Mouse (Mus musculus) urinary bladder, postnatal 4 days (tissue): ENCODE results near the gene Tmem269.
A peak's percentile ranks its signal among the peaks of the same experiment; 100 is the strongest.

Experiments
- DNase-seq, 2 experiments: peaks; one replicate each; pipeline ENCODE4 v3.0.0; 2021 to 2022; ENCODE audit warnings: low spot score in 2 of 2

Tmem269 gene

DNA sequence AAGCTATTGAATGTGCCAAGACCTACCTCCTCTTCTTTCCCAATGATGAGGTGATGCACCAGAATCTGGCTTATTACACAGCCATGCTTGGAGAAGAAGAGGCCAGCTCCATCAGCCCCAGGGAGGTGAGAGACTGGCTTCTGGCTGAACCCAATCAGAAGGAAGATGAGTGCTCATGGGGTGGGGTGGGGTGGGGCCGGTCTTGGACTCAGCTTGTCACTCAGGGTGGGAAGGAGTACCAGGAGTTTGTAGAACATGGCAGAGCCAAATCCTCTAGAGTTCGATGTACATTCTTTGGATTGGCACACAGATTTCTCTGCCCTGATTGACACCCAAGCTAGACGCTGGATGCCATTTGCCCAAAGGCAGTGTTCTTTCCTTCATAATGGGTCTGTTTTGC is 20.6 kb upstream of the Tmem269 start:
- DNase-seq, result no peak

DNA sequence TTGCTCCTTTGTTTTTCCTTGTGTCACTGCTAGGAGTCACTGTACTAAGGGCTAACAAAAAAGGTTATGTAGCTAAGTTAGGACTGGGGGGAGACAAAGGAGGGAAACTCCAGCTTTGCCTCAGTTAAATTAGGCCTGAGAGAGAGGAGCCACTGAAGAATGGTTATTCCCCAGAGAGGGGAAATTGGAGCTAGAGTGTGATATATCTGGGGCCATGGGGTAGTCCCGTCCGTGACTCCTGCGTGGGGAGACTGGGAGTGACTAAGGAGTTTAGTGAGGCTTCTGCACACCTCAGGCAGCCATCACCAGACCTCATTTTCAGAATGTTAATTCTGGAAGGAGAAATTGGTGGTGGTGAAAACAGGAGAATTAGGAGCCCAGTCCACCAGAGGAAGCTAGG is 16.3 kb upstream of the Tmem269 start:
- no peak for DNase-seq

DNA sequence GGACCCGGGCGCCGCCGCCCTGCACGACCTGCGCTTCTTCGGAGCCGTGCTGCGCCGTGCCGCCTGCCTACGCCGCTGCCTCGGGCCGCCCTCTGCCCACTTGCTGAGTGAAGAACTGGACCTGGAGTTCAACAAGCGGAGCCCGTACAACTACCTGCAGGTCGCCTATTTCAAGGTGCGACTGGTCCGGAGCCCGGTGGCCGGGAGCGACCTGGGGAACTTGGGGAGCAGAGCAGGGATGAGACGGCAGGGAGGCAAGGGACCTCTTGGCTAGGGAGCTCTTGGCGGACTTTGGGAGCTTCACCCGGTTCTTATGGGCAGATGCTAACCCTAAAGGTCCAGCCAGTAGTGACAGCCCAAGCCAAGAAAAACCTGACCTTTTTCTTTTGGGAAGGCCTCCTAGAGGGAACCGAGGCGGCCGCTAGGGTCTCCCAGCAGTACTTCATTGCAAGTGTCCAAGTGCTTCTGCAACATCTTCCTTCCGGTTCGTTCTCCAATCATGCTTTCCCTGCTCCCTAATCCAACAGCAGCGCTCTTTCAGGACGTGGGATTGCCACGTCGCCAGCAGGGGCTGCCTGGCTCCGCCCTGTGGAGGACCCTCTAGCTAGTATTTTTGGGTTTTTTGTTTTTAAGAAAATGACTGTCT is 15.4 kb upstream of the Tmem269 start:
- peak in 1 of 2 experiments; percentile 40 for DNase-seq

DNA sequence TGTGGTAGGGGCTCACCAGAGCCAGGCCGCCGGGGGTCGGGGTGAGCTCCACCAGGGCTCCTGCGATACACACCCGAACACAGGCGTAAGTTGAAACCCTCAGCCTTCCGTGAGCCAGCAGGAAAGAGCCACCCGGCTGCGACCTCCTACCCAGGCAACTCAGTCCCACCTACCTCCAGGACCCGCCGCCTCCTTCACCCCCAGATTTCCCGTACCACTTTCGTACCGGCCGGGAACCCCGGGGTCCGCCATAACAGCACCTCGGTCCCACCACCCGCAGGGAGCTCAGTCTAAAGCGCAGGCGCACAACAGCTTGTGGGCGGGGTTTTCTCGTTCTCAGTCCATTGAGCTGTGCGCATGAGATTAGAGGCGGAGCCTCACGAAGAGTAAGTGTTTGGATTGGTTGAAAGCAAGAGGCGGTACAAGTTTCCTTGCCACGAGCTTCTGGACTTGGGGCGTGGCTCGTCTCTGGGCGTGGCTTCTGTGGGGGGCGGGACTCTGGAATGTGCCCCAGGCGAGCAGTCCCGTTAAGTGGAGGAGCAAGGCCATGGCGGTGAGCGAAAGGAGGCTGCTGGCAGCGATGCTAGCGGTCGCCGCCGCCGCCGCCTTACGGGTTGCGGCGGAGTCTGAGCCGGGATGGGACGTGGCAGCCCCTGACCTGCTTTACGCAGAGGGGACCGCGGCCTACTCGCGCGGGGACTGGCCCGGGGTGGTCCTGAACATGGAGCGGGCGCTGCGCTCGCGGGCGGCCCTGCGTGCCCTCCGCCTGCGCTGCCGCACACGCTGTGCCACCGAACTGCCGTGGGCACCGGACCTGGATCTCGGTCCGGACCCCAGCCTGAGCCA is 14.6 kb upstream of the Tmem269 start, which contains the start of the genes AU022252 and P3h1:
Gene AU022252 (minus strand): TSS at position 303 of the 846 bp plus-strand sequence.
Gene P3h1 (plus strand): TSS at position 506 of the 846 bp plus-strand sequence.
- DNase-seq, result peak; percentile 97 to 99

DNA sequence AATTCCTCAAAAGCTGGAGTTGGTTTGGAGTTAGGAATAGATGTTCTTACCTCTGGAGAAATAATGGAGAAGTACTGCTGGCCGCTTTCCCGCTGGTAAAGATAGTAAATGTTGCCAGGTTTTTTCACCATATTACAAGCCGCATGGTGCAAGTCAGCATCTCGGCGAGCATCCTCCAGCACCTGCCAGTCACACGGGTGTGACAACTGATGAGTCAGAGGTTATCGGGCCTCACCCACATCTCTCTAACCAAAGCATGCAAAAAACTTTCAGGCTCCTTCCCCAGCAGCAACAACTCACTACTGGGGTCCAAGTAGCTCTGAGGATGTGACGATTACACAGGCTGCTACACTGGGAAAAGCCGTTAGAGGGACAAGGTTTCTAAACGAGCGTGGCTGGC is 8.7 kb upstream of the Tmem269 start:
- no peak for DNase-seq

DNA sequence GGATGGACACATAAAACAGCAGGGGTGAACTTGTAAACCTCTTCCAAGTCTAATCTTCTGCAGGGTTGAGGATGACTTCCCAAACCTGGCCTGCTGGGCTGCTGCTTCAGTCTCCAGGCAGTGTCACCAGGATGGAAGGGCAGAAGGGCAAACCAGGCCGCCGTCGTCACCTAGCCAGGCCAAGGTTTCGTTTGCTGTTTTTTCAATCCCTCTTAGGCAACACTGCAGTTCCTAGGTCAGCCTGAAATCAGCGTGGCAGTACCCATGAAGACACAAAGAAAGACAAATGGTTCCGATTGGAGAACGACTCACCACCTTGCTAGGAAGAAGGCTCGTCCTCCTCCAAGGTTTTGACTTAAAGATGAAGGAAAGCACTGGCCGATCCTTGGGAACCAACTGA is 7.7 kb upstream of the Tmem269 start:
- no peak for DNase-seq

DNA sequence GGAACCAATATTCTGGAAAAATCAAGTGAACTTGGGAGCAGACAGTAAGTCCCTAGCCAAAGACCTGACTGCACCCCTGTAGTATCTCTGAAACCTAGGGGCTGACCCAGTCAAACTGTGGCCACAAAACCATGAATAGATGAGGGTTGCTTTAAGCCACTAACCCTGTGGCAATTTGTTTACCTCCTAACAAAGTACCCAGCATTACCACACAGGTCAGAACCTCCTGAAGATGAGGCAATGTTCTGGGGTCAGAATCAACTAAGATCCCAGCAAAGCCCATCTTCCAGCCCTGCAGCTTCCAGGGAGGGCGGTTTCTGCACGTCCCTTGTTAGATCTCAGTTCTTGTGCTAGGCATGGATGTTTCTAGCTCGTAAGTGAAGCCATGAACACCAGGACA is 6.5 kb upstream of the Tmem269 start:
- DNase-seq, result no peak

DNA sequence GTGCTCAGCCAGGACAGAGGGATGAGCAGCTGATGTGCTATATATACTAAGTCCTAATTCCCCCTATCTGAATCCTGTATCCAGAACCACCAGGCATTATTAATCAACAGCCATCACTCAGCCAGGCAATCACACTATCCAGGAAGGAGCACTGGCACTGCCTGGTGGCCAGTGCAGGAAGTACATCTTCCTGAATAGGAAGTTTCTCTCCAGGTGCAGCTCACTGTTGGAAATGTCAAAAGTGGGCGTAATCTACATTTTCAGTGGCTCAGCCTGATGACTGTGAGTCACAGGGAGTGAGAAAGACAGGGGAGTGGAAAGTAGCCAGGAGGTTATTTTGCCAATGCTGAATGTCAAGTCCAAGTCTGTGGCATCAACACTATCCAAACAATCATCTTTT is 5.7 kb upstream of the Tmem269 start:
- no peak for DNase-seq

DNA sequence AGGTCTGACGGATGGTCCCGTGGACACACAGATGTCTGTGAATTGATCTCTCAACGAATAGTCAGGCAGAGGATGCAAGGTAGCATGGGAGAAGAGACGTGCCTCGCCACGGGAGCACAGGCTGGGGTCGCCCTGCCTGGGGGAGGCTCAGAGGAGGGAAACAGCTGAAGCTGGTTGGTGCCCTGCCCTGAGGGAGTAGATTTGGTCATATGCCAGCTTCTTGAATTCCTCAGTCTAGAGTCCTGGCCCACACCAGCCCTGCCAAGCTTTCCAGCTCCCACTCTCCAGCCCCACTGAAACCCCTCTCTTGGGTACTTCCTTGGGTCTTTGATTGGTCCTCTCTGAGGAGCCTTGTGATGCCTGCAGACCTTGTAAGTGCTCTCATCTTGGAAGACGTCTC is 1.4 kb downstream of the Tmem269 start:
- no peak for DNase-seq

DNA sequence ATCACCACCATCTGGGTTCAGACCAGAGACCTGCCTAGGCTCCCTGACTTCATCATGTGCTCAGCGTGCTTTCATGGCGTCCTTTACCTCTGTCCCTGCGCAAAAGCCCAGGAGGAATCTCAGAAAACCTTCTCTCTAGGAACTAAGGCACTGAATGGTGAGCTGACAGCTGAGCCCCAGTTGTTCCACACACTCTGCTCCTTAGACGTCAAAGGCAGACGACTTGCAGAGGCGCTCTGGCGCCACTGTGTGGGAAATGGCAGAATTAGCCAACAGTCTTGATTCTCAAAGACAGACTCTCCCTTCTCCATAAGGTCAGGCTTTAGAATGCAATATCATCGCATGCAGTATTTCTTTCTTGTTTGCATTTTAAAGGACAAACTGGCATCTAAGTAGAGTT is 13.3 kb downstream of the Tmem269 start:
- no peak for DNase-seq

DNA sequence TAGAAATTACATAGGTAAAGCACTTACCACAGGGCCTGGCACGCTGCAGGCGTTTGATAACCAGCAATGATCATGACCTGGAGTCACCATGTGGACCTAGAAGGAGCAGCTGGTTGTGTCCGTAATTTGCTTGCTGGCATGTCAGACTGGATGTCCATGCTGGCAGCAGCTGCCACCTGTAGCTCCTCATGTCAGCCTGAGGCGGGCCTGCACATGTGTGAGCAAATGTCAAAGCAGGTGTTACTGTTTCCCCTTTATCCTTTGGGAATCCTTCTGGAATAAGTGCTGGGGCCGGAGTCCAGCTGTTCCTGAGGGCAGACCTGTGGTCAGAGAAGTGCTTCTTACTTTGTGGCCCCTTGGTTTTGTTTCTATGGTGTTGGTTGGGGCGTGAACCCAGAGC is 19.9 kb downstream of the Tmem269 start:
- DNase-seq, result no peak

DNA sequence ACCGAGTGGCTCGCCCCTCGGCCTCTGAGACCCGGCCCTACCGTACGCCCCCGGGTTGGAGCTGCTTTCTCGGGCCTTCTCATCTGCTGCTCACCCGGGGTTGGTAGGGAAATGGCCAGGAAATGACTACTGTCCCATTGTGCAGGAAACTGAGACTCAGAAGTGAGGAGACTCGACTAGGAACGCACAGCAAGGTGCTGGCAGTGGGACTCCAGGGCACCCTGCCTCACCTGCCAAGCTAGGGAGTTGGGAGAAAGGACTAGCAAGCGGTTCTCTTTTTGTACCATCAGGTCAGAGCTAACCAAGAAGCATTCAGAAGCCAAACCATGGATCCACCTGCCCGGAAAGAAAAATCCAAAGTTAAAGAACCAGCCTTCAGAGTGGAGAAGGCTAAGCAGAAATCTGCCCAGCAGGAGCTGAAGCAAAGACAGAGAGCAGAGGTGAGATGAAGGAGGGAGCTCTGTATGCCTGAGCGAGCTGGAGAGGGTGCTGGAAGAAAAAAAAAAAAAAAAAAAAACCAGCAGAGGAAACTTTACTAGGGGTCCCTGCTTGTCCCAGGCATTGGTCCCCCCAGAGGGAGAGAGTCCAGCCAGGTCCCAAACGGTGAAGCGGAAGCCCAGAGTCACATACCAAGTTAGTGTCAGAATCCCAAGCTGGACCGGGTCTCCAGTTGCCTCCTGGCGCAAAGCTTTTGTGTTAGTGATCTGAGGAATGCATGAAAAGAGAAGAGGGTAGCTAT is 22.3 kb downstream of the Tmem269 start:
- DNase-seq, result no peak

DNA sequence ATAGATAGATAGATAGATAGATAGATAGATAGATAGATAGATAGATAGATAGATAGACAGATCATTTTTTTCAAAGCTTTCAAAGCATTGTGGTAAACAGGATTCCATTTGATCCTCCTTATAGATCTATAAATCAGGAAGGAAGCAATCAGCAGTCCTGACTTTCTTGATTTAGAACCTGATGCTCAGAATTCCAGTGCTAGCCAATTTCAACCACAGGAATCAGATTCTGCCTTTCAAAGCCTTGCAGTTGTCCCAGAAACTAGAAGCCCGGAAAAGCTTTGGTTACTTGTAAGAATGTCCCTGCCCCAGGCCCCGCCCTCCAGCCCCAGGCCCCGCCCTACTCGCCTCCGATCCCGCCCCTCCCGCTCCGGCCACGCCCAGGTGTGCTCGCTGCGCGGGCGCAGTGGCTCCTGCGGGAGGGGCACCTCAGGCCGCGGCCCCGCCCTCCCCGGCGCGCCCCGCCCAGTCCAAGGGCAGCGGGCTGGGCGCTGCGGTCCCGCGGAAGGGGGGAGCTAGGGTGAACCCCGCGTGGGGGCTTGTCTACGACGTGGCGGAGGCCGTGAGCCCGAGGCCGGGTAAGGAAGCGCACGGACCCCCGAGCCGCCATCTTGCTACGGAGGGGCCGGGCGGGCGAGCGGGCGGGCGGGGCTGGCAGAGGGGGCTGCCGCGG is 23.0 kb downstream of the Tmem269 start, which contains the start of gene Svbp:
Gene Svbp (plus strand): TSS at position 398 of the 673 bp plus-strand sequence.
- DNase-seq, result peak; percentile 85 to 93

DNA sequence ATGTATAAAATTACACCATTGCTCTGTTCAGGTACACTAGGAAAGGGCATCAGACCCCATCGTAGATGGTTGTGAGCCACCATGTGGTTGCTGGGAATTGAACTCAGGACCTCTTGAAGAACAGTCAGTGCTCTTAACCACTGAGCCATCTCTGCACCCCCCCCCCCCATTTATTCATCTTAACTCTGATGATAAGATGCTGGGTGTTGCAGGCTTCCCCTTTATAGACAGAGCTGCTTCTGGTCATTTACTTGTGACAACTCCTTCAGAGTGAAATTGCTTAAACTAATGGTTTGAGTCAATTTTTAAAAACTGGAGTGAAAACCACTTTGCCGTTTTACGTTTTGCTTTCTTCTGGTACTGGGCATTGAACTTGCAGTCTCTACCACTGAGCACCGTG is 25.3 kb downstream of the Tmem269 start:
- no peak for DNase-seq

DNA sequence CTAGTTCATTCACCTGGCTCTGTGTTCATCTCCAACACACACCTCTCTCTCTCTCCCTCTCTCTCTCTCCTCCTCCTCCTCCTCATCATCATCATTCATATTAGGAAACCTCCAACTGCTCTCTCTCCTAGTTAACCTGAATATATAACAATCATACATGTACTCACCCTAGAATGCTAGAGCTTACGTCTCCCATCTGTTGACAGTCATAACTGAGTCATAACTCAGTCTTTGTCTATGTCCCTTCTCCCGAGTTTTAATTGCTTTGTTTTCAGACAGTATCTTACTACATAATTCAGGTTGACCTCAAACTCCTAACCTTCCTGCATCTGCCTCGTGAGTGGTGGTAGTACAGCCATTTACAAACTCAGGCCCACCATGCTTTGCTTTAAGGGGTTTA is 26.7 kb downstream of the Tmem269 start:
- DNase-seq, result no peak

DNA sequence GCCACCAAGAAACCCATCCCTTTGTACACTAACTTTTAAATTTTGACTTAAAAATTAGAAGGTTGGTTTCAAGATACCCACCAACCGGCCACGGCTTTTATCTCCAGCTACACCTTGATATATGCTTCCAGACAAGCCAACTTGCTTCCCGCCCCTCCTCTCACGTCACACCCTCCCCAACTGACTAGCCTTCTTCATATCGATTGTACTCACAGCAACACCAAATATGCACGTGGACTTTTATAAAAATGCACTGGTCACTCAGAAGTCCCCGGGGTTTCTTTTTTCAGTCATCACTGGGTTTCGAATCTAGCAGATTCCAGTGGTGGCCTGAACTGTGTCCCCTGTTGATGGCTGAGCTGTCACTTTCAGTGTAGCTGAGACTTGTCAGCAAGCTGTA is 27.4 kb downstream of the Tmem269 start:
- DNase-seq, result no peak

DNA sequence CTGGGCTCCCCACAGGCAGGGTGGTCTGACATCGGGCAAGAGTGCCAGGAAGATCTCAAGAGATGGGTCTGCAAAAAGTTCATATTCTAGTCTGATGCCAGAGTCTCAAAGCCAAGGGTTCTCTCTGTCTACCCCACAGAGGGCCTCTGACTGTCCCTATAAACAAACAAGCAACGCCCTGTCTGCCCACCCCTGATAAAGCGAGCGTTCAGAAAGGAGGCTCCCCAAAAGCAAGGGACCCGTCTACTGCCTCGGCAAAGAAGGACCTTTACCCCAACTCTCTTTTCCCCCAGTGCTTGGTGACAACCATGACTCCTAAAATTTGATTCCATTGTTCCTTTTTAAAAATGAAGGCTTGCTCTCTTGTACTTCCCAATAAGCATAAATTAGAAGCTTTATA is 28.2 kb downstream of the Tmem269 start, which contains the start of gene Ermap:
Gene Ermap (minus strand): TSS at position 148 of the 400 bp plus-strand sequence.
- no peak for DNase-seq

DNA sequence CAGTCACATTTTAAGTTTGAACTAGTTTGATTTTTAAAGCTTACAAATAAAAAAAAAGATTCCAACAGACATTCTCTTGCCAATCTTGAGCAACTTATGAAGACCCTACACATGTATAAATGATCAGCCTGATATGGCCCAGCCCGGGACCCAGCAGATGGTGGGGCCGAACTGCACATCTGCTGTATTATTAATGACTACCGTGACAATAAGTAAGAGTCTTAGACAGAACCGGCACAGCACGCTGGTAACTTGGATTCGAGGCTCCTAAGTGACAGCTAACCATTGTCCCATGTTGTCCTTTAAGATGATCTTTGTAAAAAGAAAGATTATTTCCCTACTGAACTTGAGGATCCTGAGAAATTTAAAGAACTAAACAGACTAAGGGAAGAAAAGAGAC is 28.6 kb downstream of the Tmem269 start:
- no peak for DNase-seq

DNA sequence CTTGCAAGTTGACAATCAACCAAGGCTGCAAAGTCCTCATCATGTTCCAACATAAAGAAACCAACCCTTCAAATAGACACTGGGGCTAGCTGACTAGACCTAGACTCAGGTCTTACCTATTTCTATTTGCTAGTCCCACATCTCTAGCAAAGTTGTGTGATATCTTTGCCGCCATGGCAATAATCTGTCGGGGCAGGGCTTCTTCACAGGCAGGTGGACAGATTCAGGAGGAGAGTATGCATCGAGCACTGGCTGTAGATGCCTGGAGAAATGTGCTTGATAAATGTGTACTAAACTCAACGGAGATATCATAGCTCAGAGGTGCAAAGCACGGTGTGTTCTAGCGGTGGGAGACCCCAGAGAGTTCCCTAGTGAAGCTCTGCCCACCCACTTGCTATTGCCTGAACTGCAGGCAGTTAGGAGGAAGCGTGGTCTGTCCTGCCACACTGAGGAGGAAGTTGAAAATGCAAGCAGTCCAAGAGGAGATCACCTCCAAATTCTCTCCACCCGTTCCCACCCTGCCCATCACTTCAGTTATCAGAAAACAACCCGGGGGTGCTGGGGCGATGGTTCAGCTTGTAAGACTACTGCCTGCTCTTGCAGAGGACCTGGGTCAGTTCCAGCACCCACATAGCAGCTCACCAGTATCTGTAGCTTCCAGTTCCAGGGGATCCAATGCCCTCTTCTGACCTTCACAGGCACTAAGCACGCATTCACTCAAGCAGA is 29.8 kb downstream of the Tmem269 start:
- DNase-seq, result no peak

DNA sequence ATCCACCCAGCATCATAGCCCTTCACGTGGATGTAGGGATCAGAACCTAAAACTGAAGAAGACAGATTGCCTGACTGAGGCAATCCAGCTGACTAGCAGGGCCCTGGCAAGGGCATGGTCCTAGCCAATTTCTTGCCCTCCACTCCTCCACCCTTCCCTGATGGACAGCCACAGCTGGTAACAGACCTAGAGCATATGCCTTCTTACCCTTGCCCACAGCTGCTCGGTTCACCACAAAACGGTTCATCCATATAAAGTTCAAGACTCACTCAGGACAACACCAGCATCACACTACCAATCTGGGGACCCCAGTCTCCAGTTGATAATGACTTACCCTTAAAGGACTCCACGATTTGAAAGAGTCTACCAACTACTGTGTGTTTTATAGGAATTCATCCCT is 32.2 kb downstream of the Tmem269 start:
- no peak for DNase-seq

DNA sequence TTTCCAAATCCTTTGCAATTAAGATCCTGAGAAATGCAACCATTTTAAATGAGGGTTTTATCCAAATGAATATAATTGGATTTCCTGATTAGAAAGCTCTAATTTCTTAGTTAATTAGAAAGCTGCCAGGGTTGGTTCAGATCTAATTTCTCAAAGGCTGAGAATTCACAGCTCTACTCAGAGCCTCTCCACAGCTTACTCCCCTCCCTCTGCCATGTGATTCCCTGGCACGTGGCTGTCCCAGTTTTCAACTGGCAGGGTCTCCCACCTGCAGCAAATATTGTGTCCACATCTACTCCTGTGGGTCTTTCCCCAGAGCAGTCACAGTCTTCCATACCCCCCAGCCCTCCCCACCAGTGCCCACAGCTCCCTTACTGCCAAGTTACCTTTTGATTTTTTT is 34.5 kb downstream of the Tmem269 start:
- DNase-seq, result no peak
